Mouse (Mus musculus): Measurements from ENCODE around the gene Dcdc2a. TPM values are rescaled to one million over a fixed set of nuclear protein-coding genes. Genes with fewer than 3 reads are reported as not detected.

The Dcdc2a gene
- 3.9 and 4.8 TPM in 2 replicates for polyA plus RNA-seq (2015; fragmentation: Nextera tagmentation; extraction: Ambion mirVana)

GRCm38 (mm10) chr13:25055873-25056667, at the start of gene Dcdc2a:
Gene Dcdc2a (plus strand): TSS chr13:25056004.
- Histone ChIP-seq H3K4me1 (ENCODE audit: control insufficient read depth, insufficient read depth, low read length) (peaks cover 11% of the 10 kb centered on the region), H3K4me2 (ENCODE audit: low read length) (peak within 1 kb of the TSS; percentile 96), H3K27me3 (ENCODE audit: control insufficient read depth, insufficient read depth, low read depth, low read length) (no peaks in the 10 kb centered on the region; the same call in 1 of the 2 replicates), H3K27ac (ENCODE audit: low read length) (peak within 1 kb of the TSS; percentile 38; the same call in 1 of the 2 replicates), H3K36me3 (ENCODE audit: control insufficient read depth, insufficient read depth, low read length) (no peaks in the 10 kb centered on the region), H3K4me3 (ENCODE audit: low read depth, low read length) (peak within 1 kb of the TSS; percentile 57), H3K9me3 (replicated peaks; ENCODE audit: control insufficient read depth, low read length, poor library complexity, severe bottlenecking) (no peaks in the 10 kb centered on the region), H3K9ac (ENCODE audit: low read depth, low read length) (peak within 1 kb of the TSS; percentile 67)
- WGBS: 3% methylated on average over 63 of the region's 63 CpGs
- peak; percentile 79 for ATAC-seq

GRCm38 (mm10) chr13:25007115-25007514, 48.7 kb upstream of the Dcdc2a start:
- Histone ChIP-seq H3K36me3 (ENCODE audit: control insufficient read depth, insufficient read depth, low read length) (peaks cover 8% of the 10 kb centered on the region; the same call in 1 of the 2 replicates), H3K4me3 (ENCODE audit: low read depth, low read length) (no peak overlapping the region), H3K27me3 (ENCODE audit: control insufficient read depth, insufficient read depth, low read depth, low read length) (no peaks in the 10 kb centered on the region), H3K9ac (ENCODE audit: low read depth, low read length) (no peak overlapping the region), H3K4me2 (ENCODE audit: low read length) (no peak overlapping the region), H3K27ac (ENCODE audit: low read length) (no peak overlapping the region), H3K9me3 (replicated peaks; ENCODE audit: control insufficient read depth, low read length, poor library complexity, severe bottlenecking) (no peaks in the 10 kb centered on the region), H3K4me1 (ENCODE audit: control insufficient read depth, insufficient read depth, low read length) (no peaks in the 10 kb centered on the region)
- WGBS: 87% methylated on average over 6 of the region's 8 CpGs
- ATAC-seq: no peak

- no peaks in the 10 kb centered on the region for H3K9me3 ChIP-seq (replicated peaks; ENCODE audit: control insufficient read depth, low read length, poor library complexity, severe bottlenecking)
- no peak for ATAC-seq
- peaks cover 17% of the 10 kb centered on the region for H3K4me1 ChIP-seq (ENCODE audit: control insufficient read depth, insufficient read depth, low read length)
- 94% methylated on average over 9 of the region's 9 CpGs for WGBS
- no peak overlapping the region for H3K4me2 ChIP-seq (ENCODE audit: low read length)
- no peak overlapping the region for H3K9ac ChIP-seq (ENCODE audit: low read depth, low read length)
- no peak overlapping the region for H3K27ac ChIP-seq (ENCODE audit: low read length)
- H3K27me3 ChIP-seq (ENCODE audit: control insufficient read depth, insufficient read depth, low read depth, low read length): no peaks in the 10 kb centered on the region
- no peak overlapping the region for H3K4me3 ChIP-seq (ENCODE audit: low read depth, low read length)
- H3K36me3 ChIP-seq (ENCODE audit: control insufficient read depth, insufficient read depth, low read length): no peaks in the 10 kb centered on the region
Measured at GRCm38 (mm10) chr13:25018316-25018715, 37.5 kb upstream of the Dcdc2a start.

- H3K9ac ChIP-seq (ENCODE audit: low read depth, low read length): peak within 1 kb of the TSS; percentile 86
- no peaks in the 10 kb centered on the region for H3K9me3 ChIP-seq (replicated peaks; ENCODE audit: control insufficient read depth, low read length, poor library complexity, severe bottlenecking)
- peak within 1 kb of the TSS; percentile 79 for H3K27ac ChIP-seq (ENCODE audit: low read length)
- under 1% methylated on average over 65 of the region's 84 CpGs for WGBS
- no peaks in the 10 kb centered on the region for H3K27me3 ChIP-seq (ENCODE audit: control insufficient read depth, insufficient read depth, low read depth, low read length)
- ATAC-seq: peak; percentile 97
- H3K4me1 ChIP-seq (ENCODE audit: control insufficient read depth, insufficient read depth, low read length): peaks cover 17% of the 10 kb centered on the region
- H3K36me3 ChIP-seq (ENCODE audit: control insufficient read depth, insufficient read depth, low read length): no peaks in the 10 kb centered on the region
- H3K4me3 ChIP-seq (ENCODE audit: low read depth, low read length): peak within 1 kb of the TSS; percentile 69
- peak within 1 kb of the TSS; percentile 86 for H3K4me2 ChIP-seq (ENCODE audit: low read length)
Measured at GRCm38 (mm10) chr13:25019793-25020539, 35.8 kb upstream of the Dcdc2a start, which contains the start of gene Mrs2. Gene Mrs2 (minus strand): TSS chr13:25020379.

GRCm38 (mm10) chr13:25020540-25020892, 35.3 kb upstream of the Dcdc2a start:
- peak overlapping the region; percentile 69 for H3K4me3 ChIP-seq (ENCODE audit: low read depth, low read length)
- peak overlapping the region; percentile 79 for H3K27ac ChIP-seq (ENCODE audit: low read length)
- ATAC-seq: peak; percentile 46
- H3K9me3 ChIP-seq (replicated peaks; ENCODE audit: control insufficient read depth, low read length, poor library complexity, severe bottlenecking): no peaks in the 10 kb centered on the region
- peak overlapping the region; percentile 86; the same call in 1 of the 2 replicates for H3K9ac ChIP-seq (ENCODE audit: low read depth, low read length)
- H3K27me3 ChIP-seq (ENCODE audit: control insufficient read depth, insufficient read depth, low read depth, low read length): no peaks in the 10 kb centered on the region
- peaks cover 17% of the 10 kb centered on the region for H3K4me1 ChIP-seq (ENCODE audit: control insufficient read depth, insufficient read depth, low read length)
- H3K36me3 ChIP-seq (ENCODE audit: control insufficient read depth, insufficient read depth, low read length): no peaks in the 10 kb centered on the region
- peak overlapping the region; percentile 61 for H3K4me2 ChIP-seq (ENCODE audit: low read length)
- WGBS: 47% methylated on average over 4 of the region's 4 CpGs

- Histone ChIP-seq H3K27me3 (ENCODE audit: control insufficient read depth, insufficient read depth, low read depth, low read length) (no peaks in the 10 kb centered on the region; the same call in 1 of the 2 replicates), H3K4me1 (ENCODE audit: control insufficient read depth, insufficient read depth, low read length) (peaks cover 17% of the 10 kb centered on the region), H3K27ac (ENCODE audit: low read length) (no peak overlapping the region), H3K4me3 (ENCODE audit: low read depth, low read length) (no peak overlapping the region), H3K36me3 (ENCODE audit: control insufficient read depth, insufficient read depth, low read length) (no peaks in the 10 kb centered on the region), H3K9me3 (replicated peaks; ENCODE audit: control insufficient read depth, low read length, poor library complexity, severe bottlenecking) (no peaks in the 10 kb centered on the region), H3K4me2 (ENCODE audit: low read length) (no peak overlapping the region), H3K9ac (ENCODE audit: low read depth, low read length) (no peak overlapping the region)
- ATAC-seq: no peak
- 77% methylated on average over 4 of the region's 4 CpGs for WGBS
Measured at GRCm38 (mm10) chr13:25022386-25022785, 33.4 kb upstream of the Dcdc2a start.

GRCm38 (mm10) chr13:25023129-25023528, 32.7 kb upstream of the Dcdc2a start:
- H3K9ac ChIP-seq (ENCODE audit: low read depth, low read length): no peak overlapping the region
- H3K4me1 ChIP-seq (ENCODE audit: control insufficient read depth, insufficient read depth, low read length): peaks cover 16% of the 10 kb centered on the region
- WGBS: 86% methylated on average over 3 of the region's 3 CpGs
- no peak overlapping the region for H3K27ac ChIP-seq (ENCODE audit: low read length)
- H3K36me3 ChIP-seq (ENCODE audit: control insufficient read depth, insufficient read depth, low read length): no peaks in the 10 kb centered on the region
- H3K4me2 ChIP-seq (ENCODE audit: low read length): no peak overlapping the region
- H3K4me3 ChIP-seq (ENCODE audit: low read depth, low read length): no peak overlapping the region
- no peak for ATAC-seq
- H3K27me3 ChIP-seq (ENCODE audit: control insufficient read depth, insufficient read depth, low read depth, low read length): no peaks in the 10 kb centered on the region; the same call in 1 of the 2 replicates
- no peaks in the 10 kb centered on the region for H3K9me3 ChIP-seq (replicated peaks; ENCODE audit: control insufficient read depth, low read length, poor library complexity, severe bottlenecking)

- Histone ChIP-seq H3K4me1 (ENCODE audit: control insufficient read depth, insufficient read depth, low read length) (peaks cover 2% of the 10 kb centered on the region; the same call in 1 of the 2 replicates), H3K4me2 (ENCODE audit: low read length) (no peak overlapping the region), H3K9ac (ENCODE audit: low read depth, low read length) (no peak overlapping the region), H3K36me3 (ENCODE audit: control insufficient read depth, insufficient read depth, low read length) (no peaks in the 10 kb centered on the region), H3K27me3 (ENCODE audit: control insufficient read depth, insufficient read depth, low read depth, low read length) (no peaks in the 10 kb centered on the region; the same call in 1 of the 2 replicates), H3K27ac (ENCODE audit: low read length) (no peak overlapping the region), H3K9me3 (replicated peaks; ENCODE audit: control insufficient read depth, low read length, poor library complexity, severe bottlenecking) (no peaks in the 10 kb centered on the region), H3K4me3 (ENCODE audit: low read depth, low read length) (no peak overlapping the region)
- ATAC-seq: no peak
- 35% methylated on average over 2 of the region's 2 CpGs for WGBS
Measured at GRCm38 (mm10) chr13:25024655-25025054, 31.1 kb upstream of the Dcdc2a start.

Data from midbrain, embryonic 16.5 days (tissue).